Mouse (Mus musculus) ES-Bruce4 (cell line): ENCODE data around the gene Gse1. TPM values are rescaled to one million over a fixed set of nuclear protein-coding genes. Genes with fewer than 3 reads are reported as not detected.

ENCODE experiments used
- H3K27ac ChIP-seq: 2 replicates; pipeline ENCODE4 v1.5.1; 2012; ENCODE audit warnings: low read length, inconsistent platforms; ENCODE audit not compliant: insufficient read depth
- H3K27me3 ChIP-seq: 2 replicates; pipeline ENCODE4 v1.6.1; 2012; ENCODE audit warnings: mild to moderate bottlenecking, low read length, inconsistent platforms; ENCODE audit not compliant: control insufficient read depth, poor library complexity, insufficient read depth, severe bottlenecking
- H3K36me3 ChIP-seq: 2 replicates; pipeline ENCODE4 v1.6.1; 2012; ENCODE audit warnings: inconsistent platforms, mild to moderate bottlenecking, low read length, moderate library complexity; ENCODE audit not compliant: control insufficient read depth, poor library complexity, insufficient read depth, severe bottlenecking
- H3K4me1 ChIP-seq: one replicate; pipeline ENCODE4 v1.8.1; 2011; ENCODE audit warnings: low read length; ENCODE audit not compliant: control insufficient read depth, insufficient read depth
- H3K4me3 ChIP-seq: 2 replicates; pipeline ENCODE4 v1.5.1; 2011; ENCODE audit warnings: low read depth, mild to moderate bottlenecking, low read length
- H3K9ac ChIP-seq: 2 replicates; pipeline ENCODE4 v1.6.1; 2012; ENCODE audit warnings: low read depth, mild to moderate bottlenecking, inconsistent platforms; ENCODE audit not compliant: poor library complexity, severe bottlenecking
- H3K9me3 ChIP-seq: replicated peaks from 2 replicates; pipeline ENCODE4 v1.6.1; 2012; ENCODE audit warnings: mild to moderate bottlenecking, low read length, inconsistent platforms; ENCODE audit not compliant: control insufficient read depth, poor library complexity, insufficient read depth, severe bottlenecking
- CTCF ChIP-seq: IDR thresholded peaks from one replicate; pipeline ENCODE4 v1.8.1; 2011; ENCODE audit warnings: low read depth, low read length
- EP300 ChIP-seq: IDR thresholded peaks from 2 replicates; pipeline ENCODE4 v1.6.1; 2011; ENCODE audit warnings: low read depth, low read length; ENCODE audit not compliant: insufficient read depth
- POLR2A ChIP-seq: IDR thresholded peaks from one replicate; pipeline ENCODE4 v1.8.1; 2011; ENCODE audit warnings: low read length; ENCODE audit not compliant: insufficient read depth
- polyA plus RNA-seq: library from polyadenylated mRNA; stranded (reverse); fragments of >200 nt; gene quantifications from 2 replicates; pipeline ENCODE4 v1.2.4, GENCODE M21; 2011; ENCODE audit warnings: low read depth; ENCODE audit not compliant: missing spikeins, insufficient read depth, insufficient read length

Gse1 gene
- polyA plus RNA-seq, 1 experiment = 31.8 TPM

- H3K27ac ChIP-seq = no peak overlapping the region
- H3K9ac ChIP-seq = no peak overlapping the region
- 0 out of 2 replicates have a peak, but pooled peaks cover 5% of the 10 kb centered on the region for H3K9me3 ChIP-seq
- H3K4me1 ChIP-seq = peaks cover 7% of the 10 kb centered on the region
- H3K27me3 ChIP-seq = no peaks in the 10 kb centered on the region
- H3K4me3 ChIP-seq = no peak overlapping the region
- no peaks in the 10 kb centered on the region for H3K36me3 ChIP-seq
- TF ChIP-seq POLR2A (no peak), CTCF (no peak), EP300 (no peak)
Measured at GRCm38 (mm10) chr8:120343582-120343981, 115.3 kb downstream of the Gse1 start.

- Histone ChIP-seq H3K4me1 (peaks cover 7% of the 10 kb centered on the region), H3K27me3 (no peaks in the 10 kb centered on the region), H3K27ac (no peak overlapping the region), H3K4me3 (no peak overlapping the region), H3K9me3 (0 out of 2 replicates have a peak, but pooled peaks cover under 1% of the 10 kb centered on the region), H3K9ac (no peak overlapping the region), H3K36me3 (no peaks in the 10 kb centered on the region)
- TF ChIP-seq POLR2A (no peak), EP300 (no peak), CTCF (no peak)
Measured at GRCm38 (mm10) chr8:120344166-120344565, 115.9 kb downstream of the Gse1 start.

DNA sequence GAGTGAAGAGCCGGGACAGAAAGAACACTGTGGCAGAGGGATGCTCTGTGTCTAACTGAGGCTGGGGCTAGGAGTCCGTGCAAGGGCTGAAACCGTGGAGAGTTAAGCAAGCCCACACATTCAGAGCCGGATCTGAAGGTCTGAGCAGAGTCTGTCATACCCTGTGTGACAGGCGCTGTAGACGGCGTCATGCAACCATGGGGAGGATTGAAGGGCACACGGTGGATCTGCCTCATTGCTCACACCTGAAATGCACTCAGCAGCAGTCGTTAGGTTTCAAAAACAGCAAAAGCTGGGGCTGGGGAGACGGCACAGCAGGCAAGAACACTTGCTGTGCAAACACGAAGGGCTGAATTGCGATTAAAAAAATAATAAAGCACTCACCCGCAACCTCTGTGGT, 116.3 kb downstream of the Gse1 start:
- H3K36me3 ChIP-seq = no peaks in the 10 kb centered on the region
- no peak overlapping the region for H3K4me3 ChIP-seq
- H3K27me3 ChIP-seq = no peaks in the 10 kb centered on the region
- H3K27ac ChIP-seq = no peak overlapping the region
- no peaks in the 10 kb centered on the region for H3K9me3 ChIP-seq
- peaks cover 7% of the 10 kb centered on the region for H3K4me1 ChIP-seq
- H3K9ac ChIP-seq = no peak overlapping the region
- TF ChIP-seq POLR2A = no peak
- TF ChIP-seq EP300 = no peak
- TF ChIP-seq CTCF = no peak

DNA sequence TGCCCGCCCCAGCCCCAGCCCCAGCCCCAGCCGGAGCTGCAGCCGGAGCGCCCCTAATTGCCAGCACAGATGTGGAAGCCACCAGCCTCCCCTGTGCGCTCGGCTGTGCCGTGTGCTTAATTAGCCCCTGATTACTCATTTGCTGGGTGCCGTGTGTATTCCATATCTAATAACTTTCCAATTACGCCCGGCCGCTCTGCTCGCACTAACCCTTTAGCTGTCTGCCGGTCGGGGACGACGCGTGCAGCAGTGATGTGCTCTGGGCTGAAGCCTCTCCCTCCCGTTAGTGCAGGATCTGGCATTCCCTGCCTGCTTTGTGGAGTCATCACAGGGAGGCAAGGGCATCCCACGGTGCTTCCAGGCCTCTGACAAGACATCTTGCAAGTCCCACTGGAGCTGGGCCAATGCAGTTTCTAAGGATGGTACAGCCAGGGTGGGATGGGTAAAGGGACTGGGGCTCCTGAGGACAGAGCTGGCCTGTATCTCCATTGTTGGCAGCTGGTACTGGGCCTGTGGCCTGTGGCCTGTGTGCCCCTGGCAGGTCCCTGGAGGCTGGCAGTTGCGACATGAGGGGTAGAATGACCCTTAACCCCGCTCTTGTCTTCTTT, 119.6 kb downstream of the Gse1 start:
- no peak overlapping the region for H3K9ac ChIP-seq
- no peak overlapping the region for H3K27ac ChIP-seq
- peaks cover 3% of the 10 kb centered on the region for H3K4me1 ChIP-seq

DNA sequence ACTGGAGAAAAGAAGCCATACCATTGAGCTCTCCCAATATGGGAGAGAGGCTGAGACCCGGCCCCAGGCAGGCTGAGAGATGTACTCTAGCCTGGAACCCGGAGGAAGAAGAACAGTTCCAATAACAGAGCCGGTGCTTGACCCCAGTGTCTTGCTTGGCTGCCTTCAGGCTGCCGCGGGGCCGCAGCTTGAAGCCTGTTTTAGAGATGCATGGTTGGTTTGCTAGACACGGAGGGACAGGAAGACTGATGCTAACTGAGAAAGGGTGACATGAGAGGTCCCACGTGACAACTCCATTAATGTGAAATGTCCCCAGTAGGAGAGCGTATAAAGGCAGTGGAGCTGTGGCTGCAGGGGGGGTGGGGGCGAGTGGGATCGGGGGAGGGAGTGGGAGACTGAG, 120.7 kb downstream of the Gse1 start:
- TF ChIP-seq CTCF (no peak), EP300 (no peak), POLR2A (no peak)
- peaks cover 3% of the 10 kb centered on the region for H3K4me1 ChIP-seq
- no peaks in the 10 kb centered on the region for H3K9me3 ChIP-seq
- H3K4me3 ChIP-seq = no peak overlapping the region
- H3K36me3 ChIP-seq = no peaks in the 10 kb centered on the region
- no peak overlapping the region for H3K9ac ChIP-seq
- H3K27ac ChIP-seq = no peak overlapping the region
- no peaks in the 10 kb centered on the region for H3K27me3 ChIP-seq

More for the DNA sequence above, 119.6 kb downstream of the Gse1 start:
- Histone ChIP-seq H3K36me3 (no peaks in the 10 kb centered on the region), H3K9me3 (no peaks in the 10 kb centered on the region), H3K4me3 (no peak overlapping the region), H3K27me3 (no peaks in the 10 kb centered on the region)
- TF ChIP-seq POLR2A (no peak), EP300 (no peak), CTCF (no peak)

- H3K4me3 ChIP-seq = no peak overlapping the region
- H3K27ac ChIP-seq = no peak overlapping the region
- H3K36me3 ChIP-seq = no peaks in the 10 kb centered on the region
- H3K27me3 ChIP-seq = no peaks in the 10 kb centered on the region
- peaks cover 3% of the 10 kb centered on the region for H3K4me1 ChIP-seq
- no peak overlapping the region for H3K9ac ChIP-seq
- H3K9me3 ChIP-seq = no peaks in the 10 kb centered on the region
- no peak for TF ChIP-seq CTCF
- TF ChIP-seq EP300 = no peak
- TF ChIP-seq POLR2A = no peak
Measured at GRCm38 (mm10) chr8:120351332-120352071, 123.2 kb downstream of the Gse1 start.
